Mouse (Mus musculus) retina, embryonic 14.5 days (tissue): ENCODE results near the gene Plch2.

Experiments used
- DNase-seq: peaks from one replicate; pipeline ENCODE4 v3.0.0-alpha.2; 2015; ENCODE audit warnings: low spot score

Plch2 gene

DNA sequence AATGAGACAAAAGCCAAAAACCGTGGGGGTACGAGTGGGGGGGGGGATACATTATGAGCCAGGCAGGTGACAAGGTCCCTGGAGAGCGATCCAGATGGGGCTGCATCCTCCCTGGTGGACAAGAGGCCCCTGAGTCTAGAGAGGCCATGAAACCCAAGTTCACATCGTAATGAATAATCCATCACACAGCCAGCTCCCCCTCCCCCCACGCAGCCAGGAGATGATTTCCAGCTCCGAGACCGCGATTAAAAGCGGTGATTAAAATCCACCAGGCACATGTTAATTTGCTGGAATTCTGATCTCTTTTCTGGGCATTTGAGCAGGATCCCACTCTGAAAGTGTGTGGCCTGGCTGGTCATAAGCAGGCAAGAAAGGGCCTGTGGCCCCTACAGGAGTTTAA lies 35.8 kb downstream of the Plch2 start:
- no peak for DNase-seq

GRCm38 (mm10) chr4:155020141-155020540 lies 36.4 kb downstream of the Plch2 start:
- no peak for DNase-seq

DNA sequence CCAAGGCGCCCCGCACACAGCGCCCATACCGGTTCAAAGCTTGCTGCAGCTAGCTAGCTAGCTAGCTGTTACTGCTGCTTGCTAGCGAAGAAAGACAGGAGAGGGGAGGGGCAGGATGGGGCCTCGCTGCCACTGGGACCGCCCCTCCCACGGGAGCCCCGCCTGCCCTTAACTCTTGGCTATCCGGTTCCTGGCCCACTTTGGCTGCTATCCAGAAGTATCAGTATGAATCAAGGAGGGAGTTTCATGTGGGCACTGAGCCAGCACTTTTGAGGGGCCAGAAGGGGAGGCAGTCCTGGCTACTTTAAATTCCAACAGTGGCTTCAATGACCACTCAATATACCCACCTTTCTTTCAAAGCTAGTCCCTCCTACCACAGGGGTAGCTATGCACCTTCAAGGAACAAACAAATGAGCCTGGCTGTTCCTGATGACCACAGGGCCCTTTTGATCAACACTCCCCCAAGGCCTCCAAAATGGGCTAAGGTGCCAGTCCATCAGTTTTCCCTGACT lies 37.2 kb downstream of the Plch2 start:
- peak; percentile 56 for DNase-seq

GRCm38 (mm10) chr4:155018601-155019335 lies 37.8 kb downstream of the Plch2 start:
- peak; percentile 79 for DNase-seq

GRCm38 (mm10) chr4:155018066-155018465 lies 38.5 kb downstream of the Plch2 start:
- DNase-seq = no peak

DNA sequence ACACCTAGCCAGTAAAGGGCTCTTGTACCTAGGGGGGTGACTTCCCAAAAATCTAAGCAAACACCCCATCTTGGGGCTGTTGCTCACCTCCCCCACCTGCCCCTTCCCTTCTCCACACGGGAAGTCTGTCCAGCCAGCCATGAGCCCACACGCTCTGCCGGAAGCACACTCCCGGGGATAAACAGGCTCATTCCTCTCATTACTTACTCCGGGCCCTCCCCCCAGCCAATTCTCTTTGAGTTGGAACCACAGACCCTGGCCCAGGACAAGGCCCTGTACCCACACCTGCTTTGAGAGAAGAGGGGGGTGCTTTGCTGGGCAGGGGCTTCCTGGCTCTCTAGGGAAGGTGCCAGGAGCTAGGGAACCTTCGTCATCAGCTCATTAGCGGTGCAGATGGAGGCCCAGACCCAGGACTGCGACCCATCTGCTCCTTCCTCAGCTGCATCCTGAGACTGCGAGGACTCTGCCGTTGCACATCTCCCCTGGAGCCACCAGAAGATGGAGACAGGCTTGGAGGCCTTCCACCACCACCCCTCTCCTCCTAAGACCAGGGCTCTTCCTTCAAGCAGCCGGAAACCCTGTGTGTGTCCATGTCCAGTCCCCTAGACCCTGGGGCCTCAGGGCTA lies 39.2 kb downstream of the Plch2 start:
- DNase-seq = no peak

GRCm38 (mm10) chr4:155016807-155017206 lies 39.8 kb downstream of the Plch2 start:
- DNase-seq = no peak

DNA sequence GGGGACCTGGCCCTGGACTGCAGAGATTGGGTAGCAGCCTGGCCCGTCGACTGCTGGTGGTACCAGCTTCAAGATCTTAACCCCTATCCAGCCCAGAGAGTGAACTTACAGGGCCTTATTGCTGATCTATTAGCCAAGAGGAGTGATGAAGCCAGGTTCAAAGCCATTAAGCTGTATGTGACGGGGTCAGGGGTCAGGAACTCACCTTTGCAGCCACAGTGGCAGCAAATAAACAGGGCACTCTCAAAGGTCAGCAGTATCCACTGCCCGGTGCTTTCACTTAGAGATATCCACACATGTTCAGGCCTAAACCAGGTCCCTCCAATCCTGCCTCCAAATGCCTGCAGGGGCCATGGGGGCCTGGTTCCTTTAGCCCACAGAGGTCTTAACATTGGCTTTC lies 41.0 kb downstream of the Plch2 start:
- no peak for DNase-seq

DNA sequence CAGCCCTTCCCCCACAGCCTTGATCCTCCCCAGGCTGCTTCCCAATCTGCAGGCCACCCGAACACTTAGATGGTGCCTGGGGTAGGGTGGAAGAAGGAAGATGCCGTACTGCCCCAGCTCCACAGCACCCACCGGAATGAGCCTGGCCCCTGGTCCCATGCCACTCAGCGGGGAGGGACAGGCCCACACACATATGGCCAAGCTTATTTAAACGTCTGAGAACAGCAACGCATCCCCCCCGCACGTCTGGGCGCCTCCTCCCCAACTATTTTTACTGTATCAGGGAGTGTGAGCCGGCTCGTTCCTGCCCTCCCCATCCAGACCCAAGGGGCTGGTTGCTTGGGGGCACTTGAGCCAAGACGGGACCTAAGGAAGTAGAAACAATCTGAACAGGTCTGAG lies 41.8 kb downstream of the Plch2 start:
- DNase-seq = no peak

GRCm38 (mm10) chr4:155014244-155014643 lies 42.3 kb downstream of the Plch2 start:
- DNase-seq = no peak

- peak; percentile 96 for DNase-seq
These were observed 43.8 kb downstream of the Plch2 start for GRCm38 (mm10) chr4:155012788-155013187.

DNA sequence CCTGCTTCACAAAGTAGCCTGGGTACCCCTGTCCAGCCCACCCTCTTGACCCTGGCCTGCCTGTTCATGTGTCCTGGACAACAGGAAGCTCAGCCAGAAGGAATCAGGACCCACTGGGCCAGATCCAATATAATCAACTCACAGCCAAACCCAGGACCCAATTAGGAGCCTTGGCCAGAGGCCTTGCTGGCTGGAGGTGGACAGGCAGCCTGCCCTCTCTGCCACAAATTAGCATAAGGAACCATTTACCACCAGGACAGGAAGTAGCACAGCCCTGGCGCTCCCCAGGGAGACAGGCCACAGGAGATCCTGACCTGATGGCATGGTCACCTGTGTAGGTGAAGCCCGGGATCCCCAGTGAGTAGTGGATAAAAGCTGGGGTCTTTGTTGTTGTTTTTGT lies 44.5 kb downstream of the Plch2 start:
- no peak for DNase-seq

GRCm38 (mm10) chr4:155011312-155012025 lies 45.1 kb downstream of the Plch2 start:
- DNase-seq = no peak

- DNase-seq = no peak
These were observed 45.7 kb downstream of the Plch2 start for GRCm38 (mm10) chr4:155010870-155011269.

GRCm38 (mm10) chr4:155009216-155009615 lies 47.4 kb downstream of the Plch2 start:
- no peak for DNase-seq

- DNase-seq = no peak
These were observed 48.5 kb downstream of the Plch2 start for GRCm38 (mm10) chr4:155008075-155008474.

DNA sequence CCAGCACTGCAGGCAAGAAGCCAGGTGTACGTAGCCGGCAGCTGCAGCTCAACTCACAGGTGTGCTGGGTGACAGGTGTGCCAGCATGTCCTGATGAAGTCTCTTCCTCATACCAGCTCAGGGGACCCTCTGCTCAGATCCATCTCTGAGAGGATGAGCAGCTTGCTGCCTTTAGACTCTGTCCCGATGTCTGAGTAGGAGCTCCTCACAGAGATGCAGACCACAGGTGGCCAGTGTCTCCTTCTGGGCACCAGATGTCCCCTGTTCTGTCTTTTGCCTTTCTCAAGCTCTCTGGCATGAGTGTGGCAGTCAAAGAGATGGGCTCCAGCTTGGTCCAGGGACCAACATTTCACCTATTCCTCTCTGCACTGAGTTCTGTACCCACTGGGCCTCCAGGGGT lies 48.9 kb downstream of the Plch2 start:
- no peak for DNase-seq

DNA sequence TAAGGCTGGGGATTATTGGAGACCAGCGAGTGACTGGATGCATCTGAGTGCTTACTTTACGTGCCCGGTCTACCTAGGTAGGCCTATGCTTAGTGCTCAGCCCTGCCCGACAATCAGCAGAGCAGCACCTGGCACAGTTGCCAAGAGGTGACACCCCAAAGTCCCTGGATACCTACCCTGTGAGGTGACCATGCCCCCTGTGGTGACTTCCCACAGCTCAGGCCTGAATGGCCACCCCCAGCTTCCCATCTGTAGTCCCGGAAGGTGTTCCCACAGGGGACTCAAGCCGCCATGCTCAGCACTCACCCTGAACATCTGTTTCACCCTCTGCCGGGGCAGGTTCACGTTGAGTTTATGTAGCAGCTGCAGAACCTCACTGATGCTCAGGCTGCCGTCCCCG lies 50.3 kb downstream of the Plch2 start:
- no peak for DNase-seq

- DNase-seq = no peak
These were observed 51.3 kb downstream of the Plch2 start for GRCm38 (mm10) chr4:155005278-155005677.

DNA sequence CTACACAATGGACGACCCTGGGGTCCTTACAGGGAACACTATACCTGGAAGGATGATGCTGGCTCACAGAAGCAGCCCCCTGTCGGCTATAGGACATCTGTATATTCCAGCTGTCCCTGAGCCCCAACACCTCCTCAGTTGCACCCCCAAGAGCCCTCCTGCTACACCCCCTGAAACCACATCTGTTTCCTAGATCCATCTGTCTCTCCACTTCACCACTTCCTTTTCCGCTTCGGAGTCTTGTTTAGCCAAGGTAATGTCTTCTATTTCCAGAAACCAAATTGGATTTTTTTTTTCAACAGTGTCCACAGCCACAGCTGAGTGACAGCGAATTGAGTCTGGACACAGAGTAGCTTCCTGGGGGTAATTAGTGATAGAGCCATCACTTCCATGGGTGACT lies 57.2 kb downstream of the Plch2 start:
- DNase-seq = no peak

GRCm38 (mm10) chr4:154996572-154997154 lies 59.9 kb downstream of the Plch2 start:
- DNase-seq = peak; percentile 68

DNA sequence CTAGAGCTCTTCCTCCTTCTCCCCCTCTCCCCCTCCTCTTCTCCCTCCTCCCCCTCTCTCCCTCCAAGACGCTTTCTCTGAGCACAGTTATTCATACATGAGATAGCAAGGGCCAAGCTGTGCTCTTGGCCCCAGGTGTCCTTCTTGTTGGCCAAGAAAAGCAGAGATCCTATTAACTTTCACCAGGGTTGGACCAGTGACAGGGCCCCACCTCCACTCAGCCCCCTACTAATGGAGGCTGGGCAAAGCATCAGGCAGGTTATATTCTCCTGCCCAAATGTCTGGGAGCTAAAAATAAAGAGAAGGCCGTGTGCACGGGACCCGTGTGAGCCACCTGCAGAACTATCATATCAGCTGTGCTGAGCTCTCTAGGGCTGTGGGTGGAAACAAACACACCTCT lies 61.7 kb downstream of the Plch2 start:
- no peak for DNase-seq

DNA sequence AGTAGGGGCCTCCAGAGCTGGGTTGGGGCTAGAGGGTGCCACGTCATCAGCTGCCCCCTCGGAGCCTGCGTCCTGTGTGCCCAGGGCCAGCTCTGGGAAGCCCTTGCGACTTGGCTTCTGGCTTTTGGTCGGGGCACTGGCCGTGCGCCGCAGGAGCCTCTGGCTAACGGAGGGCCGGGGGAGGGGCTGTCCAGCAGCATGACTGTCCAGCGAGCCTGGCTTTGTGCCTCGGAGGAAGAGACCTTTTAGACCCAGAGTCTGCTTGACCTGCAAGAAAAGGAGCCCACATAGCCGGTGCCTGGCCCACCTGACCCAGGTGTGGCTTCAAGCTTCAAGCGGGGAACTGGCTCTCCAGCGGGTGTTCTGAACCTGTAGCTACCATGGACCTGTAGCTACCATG lies 69.8 kb downstream of the Plch2 start:
- DNase-seq = no peak
